Mouse (Mus musculus) stomach, embryonic 14.5 days (tissue): ENCODE results near the gene Smarca1. TPM values are rescaled to one million over a fixed set of nuclear protein-coding genes. Genes with fewer than 3 reads are reported as not detected.

Experiments
- ATAC-seq: fragments of 200-750 bp; cut with Nextera tagmentation; 2 replicates; pipeline ENCODE4 v1.8.0; 2017; ENCODE audit warnings: low read depth, moderate TSS enrichment; ENCODE audit not compliant: insufficient number of reproducible peaks, insufficient read depth, low FRiP score
- H3K27ac ChIP-seq: fragments of 300-500 bp; sonication (generic); 2 replicates; pipeline ENCODE4 v1.5.1; 2014; ENCODE audit warnings: mild to moderate bottlenecking, low read length, moderate library complexity, mixed read lengths
- H3K27me3 ChIP-seq: fragments of 300-500 bp; sonication (generic); 2 replicates; pipeline ENCODE4 v1.6.1; 2014; ENCODE audit warnings: low read length, control low read depth, mixed read lengths; ENCODE audit not compliant: control insufficient read depth, insufficient read depth
- H3K36me3 ChIP-seq: fragments of 300-500 bp; sonication (generic); 2 replicates; pipeline ENCODE4 v1.6.1; 2014; ENCODE audit warnings: mild to moderate bottlenecking, control low read depth, low read length, moderate library complexity, mixed read lengths; ENCODE audit not compliant: control insufficient read depth, insufficient read depth
- H3K4me1 ChIP-seq: fragments of 300-500 bp; sonication (generic); 2 replicates; pipeline ENCODE4 v1.6.1; 2014; ENCODE audit warnings: low read length, control low read depth, mixed read lengths; ENCODE audit not compliant: control insufficient read depth, insufficient read depth
- H3K4me2 ChIP-seq: fragments of 300-500 bp; sonication (generic); replicated peaks from 2 replicates; pipeline ENCODE4 v1.6.1; 2014; ENCODE audit warnings: low read depth, low read length, control low read depth
- H3K4me3 ChIP-seq: fragments of 300-500 bp; sonication (generic); 2 replicates; pipeline ENCODE4 v1.5.1; 2014; ENCODE audit warnings: low read depth, low read length, control low read depth
- H3K9ac ChIP-seq: fragments of 300-500 bp; sonication (generic); replicated peaks from 2 replicates; pipeline ENCODE4 v1.6.1; 2014; ENCODE audit warnings: low read depth, mild to moderate bottlenecking, control low read depth, low read length, moderate library complexity, mixed read lengths
- H3K9me3 ChIP-seq: fragments of 300-500 bp; sonication (generic); 2 replicates; pipeline ENCODE4 v1.6.1; 2016; ENCODE audit warnings: low read depth, low read length, control low read depth; ENCODE audit not compliant: control insufficient read depth
- WGBS: fragments of 180-500 bp; shearing (Covaris S2); extraction: QIAGEN DNeasy Blood & Tissue Kit; methylation state at CpG from one replicate; pipeline ENCODE4 v1.1.7; 2014; 5-methylcytosine and 5-hydroxymethylcytosine counted together
- polyA plus RNA-seq: library from polyadenylated mRNA; unstranded; fragments of >200 nt; fragmentation: Nextera tagmentation; extraction: Ambion mirVana; gene quantifications from 2 replicates; pipeline ENCODE4 v1.2.1, GENCODE M21; 2014

Smarca1 gene
- polyA plus RNA-seq, 1 experiment from 2014 or later = 39.4 TPM

- 72% methylated on average over 1 of the region's 1 CpGs for WGBS
Observed at GRCm38 (mm10) chrX:47835835-47836195, 57.0 kb downstream of the Smarca1 start.

GRCm38 (mm10) chrX:47835098-47835834 lies 57.5 kb downstream of the Smarca1 start:
- 47% methylated on average over 6 of the region's 6 CpGs for WGBS
- no peak for ATAC-seq

More at GRCm38 (mm10) chrX:47835835-47836195, 57.0 kb downstream of the Smarca1 start:
- H3K36me3 ChIP-seq = no peaks in the 10 kb centered on the region
- H3K27me3 ChIP-seq = no peaks in the 10 kb centered on the region
- H3K4me1 ChIP-seq = no peaks in the 10 kb centered on the region
- no peak overlapping the region for H3K27ac ChIP-seq
- H3K9ac ChIP-seq = no peak overlapping the region
- H3K9me3 ChIP-seq = no peaks in the 10 kb centered on the region
- ATAC-seq = no peak
- no peak overlapping the region for H3K4me2 ChIP-seq
- H3K4me3 ChIP-seq = no peak overlapping the region

GRCm38 (mm10) chrX:47833431-47833830 lies 59.3 kb downstream of the Smarca1 start:
- no peak overlapping the region for H3K4me2 ChIP-seq
- 59% methylated on average over 2 of the region's 2 CpGs for WGBS
- H3K9ac ChIP-seq = no peak overlapping the region
- H3K27ac ChIP-seq = no peak overlapping the region
- no peak for ATAC-seq
- H3K4me1 ChIP-seq = no peaks in the 10 kb centered on the region
- H3K36me3 ChIP-seq = no peaks in the 10 kb centered on the region
- H3K27me3 ChIP-seq = no peaks in the 10 kb centered on the region
- no peaks in the 10 kb centered on the region for H3K9me3 ChIP-seq
- H3K4me3 ChIP-seq = no peak overlapping the region

More at GRCm38 (mm10) chrX:47835098-47835834, 57.5 kb downstream of the Smarca1 start:
- no peak overlapping the region for H3K9ac ChIP-seq
- no peak overlapping the region for H3K4me3 ChIP-seq
- no peaks in the 10 kb centered on the region for H3K4me1 ChIP-seq
- no peak overlapping the region for H3K27ac ChIP-seq
- H3K4me2 ChIP-seq = no peak overlapping the region
- H3K36me3 ChIP-seq = no peaks in the 10 kb centered on the region
- no peaks in the 10 kb centered on the region for H3K9me3 ChIP-seq
- no peaks in the 10 kb centered on the region for H3K27me3 ChIP-seq

GRCm38 (mm10) chrX:47820566-47820965 lies 72.2 kb downstream of the Smarca1 start:
- no peaks in the 10 kb centered on the region for H3K36me3 ChIP-seq
- no peak overlapping the region for H3K4me3 ChIP-seq
- 66% methylated on average over 2 of the region's 2 CpGs for WGBS
- no peaks in the 10 kb centered on the region for H3K4me1 ChIP-seq
- H3K27me3 ChIP-seq = no peaks in the 10 kb centered on the region
- H3K27ac ChIP-seq = no peak overlapping the region
- H3K9ac ChIP-seq = no peak overlapping the region
- H3K9me3 ChIP-seq = no peaks in the 10 kb centered on the region
- H3K4me2 ChIP-seq = no peak overlapping the region
- ATAC-seq = no peak

- Histone ChIP-seq H3K27me3 (no peaks in the 10 kb centered on the region), H3K4me3 (no peak overlapping the region), H3K9ac (no peak overlapping the region), H3K4me1 (no peaks in the 10 kb centered on the region), H3K36me3 (no peaks in the 10 kb centered on the region), H3K9me3 (no peaks in the 10 kb centered on the region), H3K4me2 (no peak overlapping the region), H3K27ac (no peak overlapping the region)
- WGBS = 83% methylated on average over 2 of the region's 2 CpGs
- ATAC-seq = no peak
Observed at GRCm38 (mm10) chrX:47808717-47809116, 84.1 kb downstream of the Smarca1 start.

GRCm38 (mm10) chrX:47764440-47764839 lies 128.3 kb downstream of the Smarca1 start:
- H3K4me1 ChIP-seq = no peaks in the 10 kb centered on the region
- no peaks in the 10 kb centered on the region for H3K27me3 ChIP-seq
- no peak overlapping the region for H3K27ac ChIP-seq
- H3K4me2 ChIP-seq = no peak overlapping the region
- no peak overlapping the region for H3K9ac ChIP-seq
- no peak for ATAC-seq
- no peaks in the 10 kb centered on the region for H3K36me3 ChIP-seq
- no peak overlapping the region for H3K4me3 ChIP-seq
- no peaks in the 10 kb centered on the region for H3K9me3 ChIP-seq
- WGBS = 79% methylated on average over 1 of the region's 1 CpGs

- no peak for ATAC-seq
- H3K4me3 ChIP-seq = no peak overlapping the region
- no peaks in the 10 kb centered on the region for H3K27me3 ChIP-seq
- H3K27ac ChIP-seq = no peak overlapping the region
- H3K4me2 ChIP-seq = no peak overlapping the region
- WGBS = 29% methylated on average over 1 of the region's 1 CpGs
- H3K9me3 ChIP-seq = no peaks in the 10 kb centered on the region
- H3K9ac ChIP-seq = no peak overlapping the region
- H3K36me3 ChIP-seq = no peaks in the 10 kb centered on the region
- H3K4me1 ChIP-seq = no peaks in the 10 kb centered on the region
Observed at GRCm38 (mm10) chrX:47760212-47760611, 132.6 kb downstream of the Smarca1 start.
